Mouse (Mus musculus): Measurements from ENCODE around the gene Hmg20b.

Gene Hmg20b

DNA sequence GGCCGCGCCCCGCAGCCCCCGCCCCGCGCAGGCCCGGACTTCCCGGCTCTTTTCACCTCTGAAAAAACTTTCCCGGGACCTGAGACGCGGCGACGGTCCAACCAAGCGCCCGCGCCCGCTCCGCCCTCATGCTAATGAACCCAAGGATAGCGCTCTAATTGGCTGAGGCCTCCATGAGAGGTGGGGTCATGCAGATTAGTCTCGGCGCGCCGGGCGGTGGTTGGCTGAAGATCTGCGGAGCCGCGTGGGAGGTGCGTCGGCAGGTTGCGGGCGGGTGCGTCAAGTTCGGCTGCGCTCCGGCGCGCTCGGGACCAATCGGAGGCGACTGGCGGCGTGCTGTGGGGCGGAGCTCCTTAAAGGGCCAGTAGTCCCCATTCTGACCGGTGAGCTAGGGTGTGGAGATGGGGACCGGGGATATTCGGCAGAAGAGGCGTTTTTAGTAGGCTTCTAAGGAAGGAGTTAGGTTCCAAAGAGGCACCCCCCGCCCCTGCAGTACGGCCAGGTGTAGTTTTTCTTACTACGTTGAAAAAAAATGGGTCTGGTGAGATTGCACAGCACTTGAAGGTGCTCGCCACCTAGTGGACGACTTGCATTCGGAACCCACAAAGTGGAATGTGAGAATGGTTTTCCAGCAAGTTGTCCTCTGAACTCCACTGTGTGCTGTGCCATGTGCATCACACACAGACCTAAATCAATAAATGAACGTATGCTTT, at the start of gene Hmg20b:
Gene Hmg20b (minus strand): TSS at position 130 of the 713 bp plus-strand sequence.
- DNase-seq (ENCODE audit: low read depth) = peak; percentile 98

DNA sequence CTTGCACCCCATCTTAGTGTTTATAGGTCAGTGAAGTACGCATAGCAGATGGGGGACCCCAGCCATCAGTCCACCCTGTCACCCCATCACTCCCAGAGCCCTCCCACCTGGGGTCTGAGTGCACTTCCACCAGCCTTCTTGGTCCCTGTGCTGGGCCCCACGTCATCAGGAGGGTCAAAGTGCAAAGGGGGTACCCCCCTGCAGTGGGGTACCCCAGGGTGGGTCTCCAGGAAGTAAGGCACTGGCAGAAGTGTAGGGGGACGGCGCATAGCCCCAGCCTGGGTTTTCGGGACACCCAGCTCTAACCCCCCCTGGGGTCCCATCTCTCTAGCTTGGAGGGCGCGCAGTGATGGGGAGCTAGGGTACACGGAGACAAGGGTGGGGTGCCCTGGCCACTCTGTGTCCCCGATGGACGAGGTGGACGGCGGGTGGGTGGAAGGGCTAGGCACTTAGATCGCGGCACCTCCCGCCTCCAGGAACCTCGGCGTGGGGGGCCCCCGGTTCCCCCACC, 49.6 kb upstream of the Hmg20b start:
- no peak for DNase-seq (ENCODE audit: low read depth)

DNA sequence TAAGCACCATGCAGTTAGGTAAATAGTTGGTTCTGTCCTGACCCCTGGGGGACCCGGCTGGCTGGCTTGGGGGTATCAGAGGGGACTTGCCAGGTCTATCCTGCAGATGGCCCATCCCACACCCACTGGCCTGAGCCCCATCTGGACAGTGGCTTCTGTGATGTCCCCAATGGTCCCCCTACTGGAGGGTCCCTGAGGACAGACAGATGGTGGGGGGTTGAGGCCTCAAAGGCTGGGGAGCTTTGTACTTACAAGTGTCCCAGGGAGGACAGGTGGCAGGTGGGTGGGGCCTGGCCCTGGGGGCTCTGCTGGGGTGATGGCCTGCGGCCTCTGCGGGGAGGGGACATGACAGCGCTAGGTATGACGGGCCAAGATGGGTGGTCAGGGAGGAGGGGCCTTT, 49.0 kb upstream of the Hmg20b start:
- no peak for DNase-seq (ENCODE audit: low read depth)

DNA sequence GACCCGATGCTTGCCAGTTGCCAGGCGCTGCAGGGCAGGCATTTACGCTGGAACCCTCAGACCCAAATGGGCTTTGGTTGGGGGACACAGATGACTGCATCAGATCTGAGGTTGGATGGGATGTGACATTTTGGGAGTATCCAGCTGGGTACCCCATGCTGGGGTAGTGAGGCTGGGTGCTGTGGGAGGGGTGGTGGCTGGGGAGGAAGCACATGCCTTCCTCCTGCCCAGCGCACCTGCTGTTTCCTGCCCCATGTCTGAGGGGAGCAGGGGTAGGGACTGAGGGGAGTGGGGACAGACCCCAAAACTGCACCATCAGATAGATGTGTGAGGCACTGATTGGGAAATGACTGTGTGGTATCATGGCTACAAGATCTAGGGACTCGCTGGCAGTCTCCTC, 46.5 kb upstream of the Hmg20b start:
- no peak for DNase-seq (ENCODE audit: low read depth)

DNA sequence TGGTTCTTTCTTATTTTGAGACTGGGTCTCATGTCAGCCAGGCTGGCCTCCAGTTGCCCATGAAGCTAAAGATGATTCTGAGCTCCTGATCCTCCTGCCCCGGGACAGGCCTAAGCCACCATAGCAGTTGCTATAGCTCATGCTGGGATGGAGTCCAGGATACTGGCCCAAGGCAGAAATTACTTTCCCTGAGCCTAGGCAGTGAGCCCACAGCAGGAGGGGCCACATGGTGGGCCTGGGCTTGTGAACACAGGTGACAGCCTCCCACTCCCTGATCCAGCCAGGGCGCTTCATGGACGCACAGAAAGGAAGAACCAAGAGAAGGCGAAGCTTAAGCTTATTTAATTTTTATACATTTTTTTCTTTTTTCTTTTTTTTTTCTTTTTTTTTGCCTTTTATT, 45.6 kb upstream of the Hmg20b start:
- no peak for DNase-seq (ENCODE audit: low read depth)

DNA sequence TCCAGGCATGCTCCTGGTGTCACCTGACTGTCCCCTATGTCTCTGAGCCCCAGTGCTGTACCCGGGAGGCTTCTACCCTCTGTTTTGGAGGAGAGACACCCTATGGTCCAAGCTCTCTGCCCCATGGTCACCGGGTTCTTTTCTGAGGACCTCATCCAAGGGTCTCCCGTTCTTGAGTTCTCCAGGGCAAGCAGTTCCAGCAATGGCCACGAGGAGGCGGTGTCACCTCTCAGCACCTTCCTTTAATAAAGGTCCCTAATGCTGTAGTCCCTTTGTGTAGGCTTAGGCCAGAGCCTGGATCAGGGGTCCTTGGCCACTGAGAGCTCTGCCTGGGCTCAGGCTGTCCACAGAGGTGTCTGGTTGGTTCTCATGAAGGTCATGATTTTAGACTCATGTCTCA, 44.8 kb upstream of the Hmg20b start:
- DNase-seq (ENCODE audit: low read depth) = peak; percentile 87

DNA sequence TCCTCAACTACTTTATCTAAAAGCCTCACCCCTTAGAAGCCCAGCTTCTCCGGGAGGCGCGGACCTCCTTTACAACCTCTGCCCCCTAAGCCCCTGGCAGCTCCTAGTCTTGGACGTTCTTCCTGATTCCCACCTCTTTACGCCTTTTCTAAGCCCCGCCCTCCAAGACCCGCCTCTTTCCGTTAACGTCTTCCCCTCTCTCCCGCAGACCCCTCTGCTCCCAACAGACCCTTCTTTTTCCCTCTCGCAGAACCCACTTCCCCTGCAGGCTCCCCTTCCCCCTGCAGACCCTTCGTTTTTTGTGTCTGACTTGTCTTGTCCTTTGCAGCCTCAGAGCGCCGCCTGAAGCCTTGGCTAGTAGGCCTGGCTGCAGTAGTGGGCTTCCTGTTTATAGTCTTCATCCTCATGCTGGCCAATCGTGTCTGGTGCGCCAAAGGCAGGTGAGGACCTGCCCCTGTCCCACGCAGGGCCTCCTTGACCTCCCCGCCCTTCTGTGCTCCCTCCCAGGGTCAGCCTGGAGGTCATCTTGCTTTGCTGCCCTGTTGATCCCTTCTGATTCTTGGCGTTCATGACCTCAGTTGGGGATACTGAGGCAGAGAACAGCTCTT, 43.3 kb upstream of the Hmg20b start:
- no peak for DNase-seq (ENCODE audit: low read depth)

DNA sequence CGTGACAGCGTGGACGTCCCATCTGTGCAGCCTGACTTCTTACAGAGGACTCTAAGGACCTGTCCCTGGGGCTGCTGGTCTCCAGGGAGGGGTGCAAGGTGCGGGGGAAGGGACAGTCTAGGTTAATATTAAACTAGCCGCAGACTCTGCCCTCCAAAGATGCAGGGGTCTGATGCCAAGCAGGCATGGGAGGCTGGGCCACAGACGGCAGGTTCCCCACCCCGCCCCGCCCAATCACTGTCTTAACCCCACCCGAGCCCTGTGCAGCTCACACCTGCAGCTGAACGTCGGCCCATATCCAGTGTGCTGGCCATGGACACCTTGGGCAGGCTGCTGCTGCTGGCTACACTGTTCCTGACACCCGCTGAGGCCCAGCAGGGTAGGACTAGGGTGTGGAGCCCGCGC, 42.5 kb upstream of the Hmg20b start, which contains the start of gene Smim24:
Gene Smim24 (plus strand): TSS at position 271 of the 405 bp plus-strand sequence.
- DNase-seq (ENCODE audit: low read depth) = no peak

DNA sequence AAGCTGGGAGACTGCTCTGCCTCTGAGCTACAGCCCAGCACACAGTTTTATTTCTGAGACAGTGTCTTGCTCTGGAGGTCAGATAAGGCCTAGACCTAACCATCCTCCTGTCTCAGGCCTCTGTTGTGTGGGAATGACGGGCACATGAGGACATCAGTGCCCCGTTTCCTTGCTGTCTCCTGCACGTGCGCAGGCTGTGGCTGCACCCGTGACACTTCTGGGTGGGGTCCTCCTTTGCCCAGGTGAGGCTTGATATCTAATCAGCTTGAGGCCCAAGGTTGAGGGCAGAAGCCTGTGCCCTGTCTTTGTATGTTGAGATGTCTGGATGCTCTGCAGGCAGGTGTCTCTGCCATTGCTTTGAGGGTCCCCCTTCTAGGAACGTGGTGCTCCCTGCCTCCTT, 42.0 kb upstream of the Hmg20b start:
- DNase-seq (ENCODE audit: low read depth) = no peak

DNA sequence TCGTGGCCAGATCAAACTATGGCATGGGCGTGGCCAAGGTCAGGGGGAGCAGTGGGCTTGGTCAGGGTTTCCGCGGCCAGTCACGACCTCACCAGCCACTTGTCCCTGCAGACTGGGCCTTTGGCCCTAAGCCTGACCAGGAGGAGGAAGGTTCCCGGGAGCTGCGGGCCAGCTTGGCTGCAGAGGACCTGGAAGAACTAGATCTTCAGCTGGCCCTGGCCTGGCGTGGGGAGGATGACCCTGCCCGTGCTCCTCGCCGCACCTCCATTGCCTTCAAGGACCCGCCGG, 40.3 kb upstream of the Hmg20b start:
- no peak for DNase-seq (ENCODE audit: low read depth)

DNA sequence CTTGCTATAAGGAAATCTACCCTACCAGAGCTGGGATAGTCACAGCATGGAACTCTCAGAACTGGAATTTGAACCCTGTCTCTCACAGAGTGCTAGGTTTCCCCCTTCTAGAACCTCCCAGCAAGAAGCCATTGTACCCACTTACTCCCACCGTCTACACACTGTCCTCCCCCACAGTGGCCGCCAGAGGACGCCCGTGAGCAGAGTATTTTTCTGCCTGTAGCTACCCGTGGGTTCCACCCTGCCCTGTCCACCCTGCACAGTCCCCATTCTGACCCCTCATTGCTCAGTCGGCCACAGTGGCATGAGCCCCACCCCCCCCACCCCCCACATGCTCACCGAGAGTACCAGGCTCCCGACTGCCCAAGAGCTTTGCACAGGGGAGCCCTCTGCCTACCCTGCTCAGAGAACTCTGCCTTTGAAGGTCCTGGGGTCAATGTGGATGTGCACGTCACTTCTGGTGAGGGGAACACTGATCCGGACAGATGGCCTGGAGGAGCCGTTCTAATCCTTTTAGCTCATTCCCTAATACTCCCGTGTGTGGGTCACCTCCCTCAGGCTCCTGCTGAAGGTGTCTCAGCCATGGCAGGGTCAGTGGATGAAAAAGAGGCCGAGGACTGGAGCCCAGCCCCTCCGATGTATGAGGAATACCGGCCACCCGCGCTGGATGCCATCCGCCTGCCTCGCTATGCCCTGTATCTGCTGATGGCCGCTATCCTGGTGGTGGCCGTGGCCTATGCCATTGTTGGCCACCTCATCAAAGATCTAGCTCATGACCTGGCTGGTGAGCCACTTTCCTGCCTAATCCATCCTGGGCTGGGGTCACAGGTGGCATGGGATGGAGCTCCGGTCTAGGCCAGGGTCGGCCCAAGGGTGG, 39.8 kb upstream of the Hmg20b start:
- peak; percentile 79 for DNase-seq (ENCODE audit: low read depth)

DNA sequence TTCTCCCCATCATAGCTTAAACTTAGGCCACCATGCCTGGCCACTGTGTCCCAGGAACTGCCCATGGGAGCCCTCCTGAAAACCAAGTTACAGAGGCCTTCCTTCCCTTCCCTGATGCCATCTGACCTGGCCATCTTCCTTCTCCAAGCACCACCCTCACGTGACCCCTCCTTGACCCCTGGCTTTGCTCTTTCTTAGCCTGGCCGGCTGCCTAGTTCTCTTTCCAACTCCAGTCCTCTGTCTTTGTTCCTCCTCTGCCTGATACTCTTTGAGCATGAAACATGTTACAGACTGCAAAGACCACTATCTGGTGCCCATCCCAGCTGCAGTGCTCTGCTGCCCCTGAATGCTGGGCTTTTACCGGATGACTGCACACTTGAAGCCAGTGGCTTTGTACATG, 39.1 kb upstream of the Hmg20b start:
- DNase-seq (ENCODE audit: low read depth) = no peak

DNA sequence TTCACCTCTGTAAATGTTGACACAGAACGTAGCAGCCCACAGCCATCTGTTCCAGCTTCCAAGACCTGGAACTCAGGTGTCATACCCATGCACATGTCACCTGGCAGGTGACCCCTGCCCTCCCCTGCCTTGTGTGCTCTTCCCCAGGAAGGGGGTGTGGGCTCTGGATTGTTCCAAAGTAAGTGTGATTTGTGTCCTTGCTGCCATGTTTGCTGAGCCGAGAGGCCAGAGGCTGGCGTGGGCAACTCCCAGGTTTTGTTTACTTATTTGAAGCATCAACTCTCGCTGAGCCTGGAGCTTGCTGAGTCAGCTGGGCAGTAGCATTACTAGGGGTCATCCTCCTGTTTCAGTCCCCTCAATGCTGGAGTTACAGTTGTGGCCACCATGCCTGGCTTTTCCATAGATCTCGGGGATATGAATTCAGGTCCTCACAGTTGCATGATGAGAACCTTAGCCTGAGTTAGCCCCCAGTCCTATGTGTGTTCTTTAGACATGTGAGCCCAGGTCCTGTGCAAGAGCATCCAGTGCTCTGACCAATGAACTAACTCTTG, 38.3 kb upstream of the Hmg20b start, which contains the start of gene Gm48552:
Gene Gm48552 (plus strand): TSS at position 501 of the 551 bp plus-strand sequence.
- no peak for DNase-seq (ENCODE audit: low read depth)

DNA sequence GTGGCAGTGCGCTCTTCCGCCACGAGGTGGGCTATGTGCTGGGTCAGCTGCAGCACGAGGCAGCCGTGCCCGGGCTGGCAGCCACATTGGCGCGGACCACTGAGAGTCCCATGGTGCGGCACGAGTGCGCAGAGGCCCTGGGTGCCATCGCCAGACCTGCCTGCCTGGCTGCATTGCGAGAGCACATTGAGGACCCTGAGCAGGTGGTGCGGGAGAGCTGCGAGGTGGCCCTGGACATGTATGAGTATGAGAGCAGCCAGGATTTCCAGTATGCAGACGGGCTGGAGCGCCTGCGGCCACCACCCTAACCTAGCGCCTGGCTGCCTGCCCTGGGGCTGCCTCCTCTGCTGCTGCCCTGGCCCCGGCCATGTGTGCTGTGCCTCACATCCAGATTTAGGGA, 37.4 kb upstream of the Hmg20b start:
- no peak for DNase-seq (ENCODE audit: low read depth)

DNA sequence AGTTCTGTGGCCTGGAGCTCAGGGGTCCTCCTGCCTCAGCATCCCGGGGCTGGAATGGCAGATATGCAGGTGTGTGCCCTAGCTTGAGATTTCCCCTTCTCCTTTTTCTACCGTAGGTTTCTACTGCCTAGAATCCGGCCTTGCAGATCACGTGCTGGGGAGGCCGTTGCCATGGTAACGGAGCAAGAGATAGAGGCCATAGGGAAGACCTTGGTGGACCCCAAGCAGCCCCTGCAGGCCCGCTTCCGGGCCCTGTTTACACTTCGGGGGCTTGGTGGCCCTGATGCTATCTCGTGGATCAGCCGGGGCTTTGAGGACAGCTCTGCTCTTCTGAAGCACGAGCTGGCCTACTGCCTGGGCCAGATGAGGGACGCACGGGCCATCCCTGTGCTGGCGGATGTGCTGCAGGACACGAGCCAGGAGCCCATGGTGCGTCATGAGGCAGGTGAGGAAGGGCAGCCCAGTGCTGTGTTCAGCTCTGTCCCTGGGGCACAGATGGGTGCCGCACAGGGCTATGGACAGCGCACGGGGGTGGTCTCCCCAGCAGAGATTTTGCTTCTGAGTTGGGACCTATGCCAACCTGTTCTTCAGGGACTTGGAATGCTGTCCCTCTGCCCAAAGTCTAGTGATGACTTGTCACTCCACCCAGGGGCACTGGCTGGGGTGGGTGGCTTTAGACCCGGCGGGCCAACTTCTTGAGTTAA, 35.5 kb upstream of the Hmg20b start:
- DNase-seq (ENCODE audit: low read depth) = no peak

DNA sequence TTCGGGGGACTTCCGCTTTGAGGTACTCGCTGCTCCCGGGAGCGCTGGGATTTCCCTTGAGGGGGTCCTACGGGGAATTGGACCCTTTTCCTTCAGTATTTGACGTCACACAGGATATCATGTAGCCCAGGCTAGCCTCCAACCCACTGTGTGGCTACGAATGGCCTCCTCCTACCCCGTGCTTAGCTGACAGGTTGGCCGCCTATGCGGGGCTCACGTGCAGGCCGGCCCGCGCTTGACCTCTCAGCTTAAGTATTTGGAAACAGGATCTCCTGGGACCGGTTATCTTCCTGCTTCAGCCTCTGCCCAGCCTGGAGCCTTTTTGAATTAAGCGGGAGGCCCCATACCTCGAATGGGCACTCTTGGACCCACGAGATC, 34.3 kb upstream of the Hmg20b start:
- DNase-seq (ENCODE audit: low read depth) = no peak

DNA sequence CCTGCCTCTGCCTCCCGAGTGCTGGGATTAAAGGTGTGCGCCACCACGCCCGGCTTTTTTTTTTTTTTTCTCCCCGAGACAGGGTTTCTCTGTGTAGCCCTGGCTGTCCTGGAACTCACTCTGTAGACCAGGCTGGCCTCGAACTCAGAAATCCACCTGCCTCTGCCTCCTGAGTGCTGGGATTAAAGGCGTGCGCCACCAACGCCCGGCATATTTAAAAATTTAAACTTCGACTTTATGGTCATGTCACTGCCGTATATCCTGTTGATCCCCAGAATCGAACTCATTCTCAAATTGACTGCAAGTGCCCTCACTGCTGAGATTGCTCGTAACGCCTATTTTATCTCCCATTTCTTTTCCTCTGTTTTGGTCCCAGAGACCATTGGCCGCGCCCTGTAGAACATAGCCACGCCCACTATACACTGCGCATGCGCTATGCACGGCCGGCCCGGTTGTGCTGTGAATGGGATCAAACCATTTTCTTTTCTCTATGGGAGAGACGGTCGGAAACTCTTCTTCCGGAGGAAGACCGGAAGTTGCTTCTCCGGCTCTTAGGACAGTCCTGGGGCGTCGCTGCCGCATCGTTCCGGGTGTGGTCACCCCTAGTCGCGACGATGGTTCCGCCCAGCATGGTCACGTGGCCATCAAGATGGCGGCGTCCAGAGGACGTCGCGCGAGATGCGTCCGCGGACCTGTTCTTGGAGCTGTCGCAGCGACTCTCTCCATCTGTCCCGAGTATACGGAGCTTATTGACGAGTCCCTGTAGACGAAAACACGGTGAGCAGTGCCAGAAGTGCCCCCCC, 33.7 kb upstream of the Hmg20b start, which contains the start of the genes Dohh and Gm48551:
Gene Dohh (plus strand): TSS at position 627 of the 803 bp plus-strand sequence.
Gene Gm48551 (plus strand): TSS at position 665 of the 803 bp plus-strand sequence.
- DNase-seq (ENCODE audit: low read depth) = peak; percentile 97

DNA sequence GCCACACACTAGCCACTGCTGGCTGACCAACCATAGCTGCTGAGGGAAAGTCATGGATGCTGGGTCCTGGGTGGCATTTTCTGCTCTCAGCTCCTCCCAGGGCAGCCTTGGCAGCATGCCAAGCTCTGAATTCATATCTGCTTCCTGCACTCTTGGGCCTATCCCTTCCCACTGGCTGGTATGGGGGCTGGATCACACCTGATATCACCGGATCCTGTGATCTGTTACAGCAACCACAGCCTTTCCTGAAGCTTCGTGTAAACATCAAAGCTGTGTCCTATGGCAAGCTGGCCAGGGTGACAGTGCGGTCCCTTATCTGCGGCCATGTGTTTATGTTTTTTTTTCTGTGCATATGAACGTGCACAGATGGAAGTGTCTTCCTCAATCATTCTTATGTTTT, 31.8 kb upstream of the Hmg20b start:
- DNase-seq (ENCODE audit: low read depth) = peak; percentile 57

DNA sequence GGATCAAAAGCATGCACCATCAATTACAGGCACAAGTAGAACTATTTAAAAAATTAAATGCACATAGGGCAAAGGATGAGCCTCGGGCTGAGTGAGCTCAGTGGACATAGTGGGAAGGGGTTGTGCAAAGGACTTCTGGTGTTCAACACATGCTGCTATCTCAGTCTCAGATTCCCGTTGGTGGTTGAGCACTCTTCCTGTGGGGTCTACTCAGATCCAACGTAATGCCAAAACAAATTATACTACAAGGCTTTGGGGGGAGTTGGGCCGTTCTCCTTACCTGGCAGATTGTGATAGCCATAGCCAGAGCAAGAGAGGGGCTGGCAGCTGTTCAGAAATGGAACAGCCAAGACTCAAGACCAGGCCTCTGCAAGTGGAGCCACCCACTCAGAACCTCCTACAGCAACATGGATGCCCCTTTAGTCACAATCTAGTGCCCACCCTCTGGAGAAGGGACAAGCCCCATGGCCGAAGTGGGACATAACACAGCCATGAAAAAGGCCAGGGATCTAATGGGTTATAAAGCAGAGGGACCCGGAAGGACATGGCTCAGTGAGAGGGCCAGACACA, 29.6 kb upstream of the Hmg20b start:
- DNase-seq (ENCODE audit: low read depth) = no peak

DNA sequence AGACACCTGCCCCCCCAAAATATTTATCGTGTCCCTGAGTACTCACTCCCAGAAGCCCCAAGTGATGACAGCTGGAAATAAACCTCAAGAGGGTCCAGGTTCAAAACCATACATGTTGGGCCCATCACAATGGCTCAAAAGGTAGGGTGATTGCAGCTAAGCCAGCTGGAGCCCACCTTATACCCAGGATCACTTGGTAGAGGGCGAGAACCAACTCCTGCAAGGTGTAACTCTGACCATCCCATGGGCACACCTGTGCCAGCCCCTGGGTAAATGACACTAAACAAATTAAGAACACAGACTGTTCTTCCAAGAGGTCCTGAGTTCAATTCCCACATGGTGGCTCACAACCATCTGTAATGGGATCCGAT, 28.9 kb upstream of the Hmg20b start:
- DNase-seq (ENCODE audit: low read depth) = no peak

All from naive thymus-derived CD4-positive, alpha-beta T cell, adult 2 months (primary cell).